In genomic region chr19:56401864-56402263, GRCm38 (mm10) we compare ENCODE assay signal across 18 mouse cellular contexts. TPM values are rescaled to one million over a fixed set of nuclear protein-coding genes. Genes with fewer than 3 reads are reported as not detected.
DNase-seq lines count a peak whose midpoint lies in the region; ATAC-seq and TF ChIP-seq lines count a peak whose summit lies in the region.
"Had no signal": no experiment of that assay in that cellular context is flagged by ENCODE, and none has a peak within 500 bp of the region (broad histone marks: within the 10 kb centered on the region; RNA-seq: fewer than 3 reads in every experiment).

No protein-coding gene starts in this region.

- WGBS in forebrain, embryonic 16.5 days: 56% methylated on average over 6 of the region's 6 CpGs
- WGBS in forebrain, embryonic 13.5 days: 73% methylated on average over 6 of the region's 6 CpGs
- 75% methylated on average over 6 of the region's 6 CpGs for WGBS in midbrain, postnatal 0 days
- WGBS in midbrain, embryonic 16.5 days: 70% methylated on average over 6 of the region's 6 CpGs
- WGBS in hindbrain, embryonic 16.5 days: 56% methylated on average over 6 of the region's 6 CpGs

- no peak overlapping the region for H3K9ac ChIP-seq in forebrain, embryonic 16.5 days (replicated peaks; ENCODE audit: low read depth, low read length)
- no peak overlapping the region for H3K9ac ChIP-seq in forebrain, embryonic 13.5 days
- H3K9ac ChIP-seq in midbrain, postnatal 0 days (replicated peaks; ENCODE audit: low read length, poor library complexity, severe bottlenecking): no peak overlapping the region
- no peak overlapping the region for H3K9ac ChIP-seq in midbrain, embryonic 16.5 days (ENCODE audit: low read depth, low read length)
- no peak overlapping the region for H3K9ac ChIP-seq in hindbrain, embryonic 16.5 days (ENCODE audit: low read depth, low read length)
- H3K9ac ChIP-seq: hindbrain, embryonic 15.5 days; liver, embryonic 15.5 days; midbrain, embryonic 15.5 days had no signal

- H3K9me3 ChIP-seq in forebrain, embryonic 16.5 days (ENCODE audit: control insufficient read depth, low read length): no peaks in the 10 kb centered on the region
- no peaks in the 10 kb centered on the region for H3K9me3 ChIP-seq in forebrain, embryonic 13.5 days (replicated peaks)
- no peaks in the 10 kb centered on the region for H3K9me3 ChIP-seq in midbrain, postnatal 0 days (ENCODE audit: low read length)
- no peaks in the 10 kb centered on the region for H3K9me3 ChIP-seq in midbrain, embryonic 16.5 days (replicated peaks; ENCODE audit: control insufficient read depth, low read length, poor library complexity, severe bottlenecking)
- no peaks in the 10 kb centered on the region for H3K9me3 ChIP-seq in hindbrain, embryonic 16.5 days (ENCODE audit: control insufficient read depth, low read length)
- H3K9me3 ChIP-seq: hindbrain, embryonic 15.5 days; liver, embryonic 15.5 days; midbrain, embryonic 15.5 days had no signal

- no peak for TF ChIP-seq CTCF in midbrain, postnatal 0 days (IDR thresholded peaks at IDR 0.05)

- ATAC-seq in forebrain, embryonic 16.5 days: peak; percentile 11; the same call in 1 of the 2 replicates
- no peak for ATAC-seq in forebrain, embryonic 13.5 days
- no peak for ATAC-seq in midbrain, postnatal 0 days (ENCODE audit: low FRiP score)
- no peak for ATAC-seq in midbrain, embryonic 16.5 days
- peak; percentile 29; the same call in 1 of the 2 replicates for ATAC-seq in hindbrain, embryonic 16.5 days
- ATAC-seq in CD4-positive, CD25-positive, alpha-beta regulatory T cell, adult 4 months: no peak
- ATAC-seq: midbrain, embryonic 15.5 days had no signal

- no peaks in the 10 kb centered on the region for H3K27me3 ChIP-seq in forebrain, embryonic 16.5 days (replicated peaks; ENCODE audit: control insufficient read depth, insufficient read depth, low read length)
- H3K27me3 ChIP-seq in forebrain, embryonic 13.5 days: 0 out of 2 replicates have a peak, but pooled peaks cover 3% of the 10 kb centered on the region
- no peaks in the 10 kb centered on the region for H3K27me3 ChIP-seq in midbrain, postnatal 0 days (ENCODE audit: insufficient read depth, low read length)
- H3K27me3 ChIP-seq in midbrain, embryonic 16.5 days (ENCODE audit: control insufficient read depth, insufficient read depth, low read depth, low read length): no peaks in the 10 kb centered on the region
- no peaks in the 10 kb centered on the region; the same call in 1 of the 2 replicates for H3K27me3 ChIP-seq in hindbrain, embryonic 16.5 days (replicated peaks; ENCODE audit: control insufficient read depth, insufficient read depth, low read length)
- H3K27me3 ChIP-seq: hindbrain, embryonic 15.5 days; liver, embryonic 15.5 days; midbrain, embryonic 15.5 days had no signal

- peaks cover 8% of the 10 kb centered on the region; the same call in 1 of the 2 replicates for H3K4me1 ChIP-seq in forebrain, embryonic 16.5 days (replicated peaks; ENCODE audit: control insufficient read depth, insufficient read depth, low read length)
- H3K4me1 ChIP-seq in forebrain, embryonic 13.5 days: peaks cover 10% of the 10 kb centered on the region; the same call in 1 of the 2 replicates
- 0 out of 2 replicates have a peak, but pooled peaks cover 3% of the 10 kb centered on the region for H3K4me1 ChIP-seq in midbrain, postnatal 0 days (ENCODE audit: insufficient read depth, low read length)
- peaks cover 7% of the 10 kb centered on the region for H3K4me1 ChIP-seq in midbrain, embryonic 16.5 days (ENCODE audit: control insufficient read depth, insufficient read depth, low read length)
- H3K4me1 ChIP-seq in hindbrain, embryonic 16.5 days (ENCODE audit: control insufficient read depth, insufficient read depth, low read depth, low read length): no peaks in the 10 kb centered on the region

- no peak overlapping the region for H3K27ac ChIP-seq in forebrain, embryonic 16.5 days (ENCODE audit: low read length)
- no peak overlapping the region for H3K27ac ChIP-seq in forebrain, embryonic 13.5 days
- H3K27ac ChIP-seq in midbrain, postnatal 0 days (ENCODE audit: low read depth, low read length): no peak overlapping the region
- H3K27ac ChIP-seq in midbrain, embryonic 16.5 days (ENCODE audit: low read length): no peak overlapping the region
- no peak overlapping the region for H3K27ac ChIP-seq in hindbrain, embryonic 16.5 days (ENCODE audit: low read depth, low read length)
- H3K27ac ChIP-seq: hindbrain, embryonic 15.5 days; liver, embryonic 15.5 days; midbrain, embryonic 15.5 days had no signal

- H3K4me2 ChIP-seq in forebrain, embryonic 16.5 days (ENCODE audit: low read length): no peak overlapping the region
- H3K4me2 ChIP-seq in forebrain, embryonic 13.5 days: no peak overlapping the region
- H3K4me2 ChIP-seq in midbrain, postnatal 0 days (ENCODE audit: low read depth, low read length, poor library complexity, severe bottlenecking): no peak overlapping the region
- H3K4me2 ChIP-seq in midbrain, embryonic 16.5 days (ENCODE audit: low read length): no peak overlapping the region
- H3K4me2 ChIP-seq in hindbrain, embryonic 16.5 days (ENCODE audit: low read length): no peak overlapping the region
- H3K4me2 ChIP-seq: hindbrain, embryonic 15.5 days; liver, embryonic 15.5 days; midbrain, embryonic 15.5 days had no signal

- no peak overlapping the region for H3K4me3 ChIP-seq in forebrain, embryonic 16.5 days (replicated peaks; ENCODE audit: low read length)
- H3K4me3 ChIP-seq in forebrain, embryonic 13.5 days: no peak overlapping the region
- no peak overlapping the region for H3K4me3 ChIP-seq in midbrain, postnatal 0 days (ENCODE audit: low read depth, low read length)
- no peak overlapping the region for H3K4me3 ChIP-seq in midbrain, embryonic 16.5 days (ENCODE audit: low read depth, low read length)
- no peak overlapping the region for H3K4me3 ChIP-seq in hindbrain, embryonic 16.5 days (ENCODE audit: low read length)
- H3K4me3 ChIP-seq: hindbrain, embryonic 15.5 days; liver, embryonic 15.5 days; midbrain, embryonic 15.5 days had no signal

- no peaks in the 10 kb centered on the region for H3K36me3 ChIP-seq in forebrain, embryonic 16.5 days (ENCODE audit: control insufficient read depth, insufficient read depth)
- H3K36me3 ChIP-seq in forebrain, embryonic 13.5 days (ENCODE audit: poor library complexity, severe bottlenecking): no peaks in the 10 kb centered on the region
- peaks cover 4% of the 10 kb centered on the region; the same call in 1 of the 2 replicates for H3K36me3 ChIP-seq in midbrain, postnatal 0 days (ENCODE audit: insufficient read depth, low read length)
- no peaks in the 10 kb centered on the region for H3K36me3 ChIP-seq in midbrain, embryonic 16.5 days (ENCODE audit: control insufficient read depth, insufficient read depth, low read length)
- peaks cover 4% of the 10 kb centered on the region; the same call in 1 of the 2 replicates for H3K36me3 ChIP-seq in hindbrain, embryonic 16.5 days (ENCODE audit: control insufficient read depth, insufficient read depth, low read length)
- H3K36me3 ChIP-seq: hindbrain, embryonic 15.5 days; midbrain, embryonic 15.5 days had no signal

- DNase-seq in midbrain, postnatal 0 days (ENCODE audit: low spot score): peak; percentile 67
- peak; percentile 46 for DNase-seq in retina, postnatal 1 day
- no peak for DNase-seq in adrenal gland, adult 18-20 months (ENCODE audit: low spot score in 2 of 2)
- DNase-seq: cerebellum, adult 9-11 months; kidney, adult 11 months; kidney, postnatal 36 days; layer of hippocampus, adult 9-11 months; lung, postnatal 36 days; thymus, postnatal 4 days had no signal

RNA-seq across cellular contexts. Expression of gene Casp7, which starts 4.9 kb away (rescaled TPM):
- 15.1 and 17.2 TPM in 2 replicates for polyA plus RNA-seq in forebrain, embryonic 16.5 days (2015; fragmentation: Nextera tagmentation; extraction: Ambion mirVana)
- 13.7 and 18.3 TPM in 2 replicates for polyA plus RNA-seq in forebrain, embryonic 13.5 days (2015; fragmentation: Nextera tagmentation; extraction: Ambion mirVana)
- total RNA-seq in midbrain, postnatal 0 days (2014; rRNA removed): 25.2 and 25.9 TPM in 2 replicates
- polyA plus RNA-seq in midbrain, postnatal 0 days (2015; fragmentation: Nextera tagmentation; extraction: Ambion mirVana): 34.5 and 39.2 TPM in 2 replicates
- 22.2 and 26.0 TPM in 2 replicates for polyA plus RNA-seq in midbrain, embryonic 16.5 days (2015; fragmentation: Nextera tagmentation; extraction: Ambion mirVana)
- 24.5 and 25.5 TPM in 2 replicates for polyA plus RNA-seq in hindbrain, embryonic 16.5 days (2015; fragmentation: Nextera tagmentation; extraction: Ambion mirVana)
- 10 to 100 TPM; 32.7 to 45.4 TPM for polyA plus RNA-seq in CD4-positive, CD25-positive, alpha-beta regulatory T cell, adult 4 months (2017; shearing (Covaris generic))
- total RNA-seq in adrenal gland, adult 18-20 months (2021): 1 to 10 TPM; 5.5 to 6.1 TPM

RNA-seq across cellular contexts. Expression of gene Nrap, which starts 12.0 kb away (rescaled TPM):
- polyA plus RNA-seq in forebrain, embryonic 16.5 days (2015; fragmentation: Nextera tagmentation; extraction: Ambion mirVana): 0.22 and 0.27 TPM in 2 replicates
- polyA plus RNA-seq in forebrain, embryonic 13.5 days (2015; fragmentation: Nextera tagmentation; extraction: Ambion mirVana): 0.26 and 0.30 TPM in 2 replicates
- total RNA-seq in midbrain, postnatal 0 days (2014; rRNA removed): 0.57 and 0.99 TPM in 2 replicates
- 0.69 and 0.80 TPM in 2 replicates for polyA plus RNA-seq in midbrain, postnatal 0 days (2015; fragmentation: Nextera tagmentation; extraction: Ambion mirVana)
- 0.97 and 1.3 TPM in 2 replicates for polyA plus RNA-seq in midbrain, embryonic 16.5 days (2015; fragmentation: Nextera tagmentation; extraction: Ambion mirVana)
- 0.24 and 0.79 TPM in 2 replicates for polyA plus RNA-seq in hindbrain, embryonic 16.5 days (2015; fragmentation: Nextera tagmentation; extraction: Ambion mirVana)
- under 1 TPM in 1 of 2 experiments, not detected in 1; 0.15 TPM for polyA plus RNA-seq in CD4-positive, CD25-positive, alpha-beta regulatory T cell, adult 4 months (2017; shearing (Covaris generic))
- total RNA-seq in adrenal gland, adult 18-20 months (2021): under 1 TPM in 1 of 2 experiments, not detected in 1; 0.96 TPM

RNA-seq across cellular contexts. Expression of gene Plekhs1, which starts 59.6 kb away (rescaled TPM):
- polyA plus RNA-seq in forebrain, embryonic 16.5 days (2015; fragmentation: Nextera tagmentation; extraction: Ambion mirVana): 0.09 and 0.21 TPM in 2 replicates
- 0.06 and 0.14 TPM in 2 replicates for polyA plus RNA-seq in forebrain, embryonic 13.5 days (2015; fragmentation: Nextera tagmentation; extraction: Ambion mirVana)
- total RNA-seq in midbrain, postnatal 0 days (2014; rRNA removed): 0.19 and 0.38 TPM in 2 replicates
- 0.26 and 0.45 TPM in 2 replicates for polyA plus RNA-seq in midbrain, postnatal 0 days (2015; fragmentation: Nextera tagmentation; extraction: Ambion mirVana)
- 0.09 and 0.29 TPM in 2 replicates for polyA plus RNA-seq in midbrain, embryonic 16.5 days (2015; fragmentation: Nextera tagmentation; extraction: Ambion mirVana)
- 0.22 and 0.25 TPM in 2 replicates for polyA plus RNA-seq in hindbrain, embryonic 16.5 days (2015; fragmentation: Nextera tagmentation; extraction: Ambion mirVana)
- under 1 TPM in 1 of 2 experiments, not detected in 1; 0.13 TPM for polyA plus RNA-seq in CD4-positive, CD25-positive, alpha-beta regulatory T cell, adult 4 months (2017; shearing (Covaris generic))
- not detected for total RNA-seq in adrenal gland, adult 18-20 months (2021)
- total RNA-seq: gastrocnemius, adult 18-20 months had no signal
- polyA plus RNA-seq: liver, embryonic 15.5 days had no signal

Comparison
In these comparisons a context has a peak if more than half of its experiments do, and no peak if none do; other contexts are left out.
1. ATAC-seq: peak in forebrain, embryonic 16.5 days (single experiment) and hindbrain, embryonic 16.5 days (single experiment); none in forebrain, embryonic 13.5 days (single experiment), midbrain, postnatal 0 days (single experiment), midbrain, embryonic 16.5 days (single experiment) and CD4-positive, CD25-positive, alpha-beta regulatory T cell, adult 4 months (single experiment).
2. DNase-seq: peak in midbrain, postnatal 0 days (single experiment) and retina, postnatal 1 day (single experiment); none in adrenal gland, adult 18-20 months (0 of 2).